Mouse (Mus musculus) forebrain, embryonic 13.5 days (tissue): ENCODE results near the gene Thrsp. TPM values are rescaled to one million over a fixed set of nuclear protein-coding genes. Genes with fewer than 3 reads are reported as not detected.
A peak's percentile ranks its signal among the peaks of the same experiment; 100 is the strongest.

Experiments used
- ATAC-seq: fragments of 200-750 bp; cut with Nextera tagmentation; 2 replicates; pipeline ENCODE4 v1.8.0; 2017
- H3K27ac ChIP-seq: fragments of 300-500 bp; sonication (generic); 2 replicates; pipeline ENCODE4 v1.5.1; 2015; ENCODE audit warnings: inconsistent platforms, mild to moderate bottlenecking, moderate library complexity
- H3K27me3 ChIP-seq: fragments of 300-500 bp; sonication (generic); 2 replicates; pipeline ENCODE4 v1.6.1; 2015; ENCODE audit warnings: mild to moderate bottlenecking, inconsistent platforms
- H3K36me3 ChIP-seq: fragments of 300-500 bp; sonication (generic); 2 replicates; pipeline ENCODE4 v1.6.1; 2015; ENCODE audit warnings: mild to moderate bottlenecking, inconsistent platforms; ENCODE audit not compliant: poor library complexity, severe bottlenecking
- H3K4me1 ChIP-seq: fragments of 300-500 bp; sonication (generic); 2 replicates; pipeline ENCODE4 v1.6.1; 2015; ENCODE audit warnings: inconsistent platforms
- H3K4me2 ChIP-seq: fragments of 300-500 bp; sonication (generic); 2 replicates; pipeline ENCODE4 v1.6.1; 2015; ENCODE audit warnings: inconsistent platforms, mild to moderate bottlenecking, moderate library complexity
- H3K4me3 ChIP-seq: fragments of 300-500 bp; sonication (generic); 2 replicates; pipeline ENCODE4 v1.5.1; 2015; ENCODE audit warnings: mild to moderate bottlenecking, inconsistent platforms
- H3K9ac ChIP-seq: fragments of 300-500 bp; sonication (generic); 2 replicates; pipeline ENCODE4 v1.6.1; 2015; ENCODE audit warnings: mild to moderate bottlenecking, inconsistent platforms
- H3K9me3 ChIP-seq: fragments of 300-500 bp; sonication (generic); replicated peaks from 2 replicates; pipeline ENCODE4 v1.6.1; 2016; ENCODE audit warnings: inconsistent platforms
- WGBS: fragments of 180-500 bp; shearing (Covaris S2); methylation state at CpG from one replicate; pipeline ENCODE4 v1.1.7; 2015; 5-methylcytosine and 5-hydroxymethylcytosine counted together
- polyA plus RNA-seq: library from polyadenylated mRNA; unstranded; fragments of >200 nt; fragmentation: Nextera tagmentation; extraction: Ambion mirVana; gene quantifications from 2 replicates; pipeline ENCODE4 v1.2.1, GENCODE M21; 2015

The Thrsp gene
- polyA plus RNA-seq, 1 experiment from 2014 or later, result 1.7 TPM

- Histone ChIP-seq H3K9me3 (no peaks in the 10 kb centered on the region), H3K27me3 (no peaks in the 10 kb centered on the region), H3K4me3 (no peak overlapping the region), H3K4me1 (peaks cover 40% of the 10 kb centered on the region), H3K9ac (0 out of 2 replicates have a peak overlapping the region, but pooled peaks have one; percentile 0), H3K36me3 (no peaks in the 10 kb centered on the region), H3K27ac (peak overlapping the region; percentile 82), H3K4me2 (peak overlapping the region; percentile 15)
- peak; percentile 79 for ATAC-seq
- WGBS, result under 1% methylated on average over 5 of the region's 5 CpGs
Observed at GRCm38 (mm10) chr7:97429705-97430104, 12.2 kb upstream of the Thrsp start.

- 82% methylated on average over 5 of the region's 5 CpGs for WGBS
- no peak overlapping the region for H3K9ac ChIP-seq
- H3K4me2 ChIP-seq, result no peak overlapping the region
- no peak overlapping the region for H3K4me3 ChIP-seq
- no peak for ATAC-seq
- peaks cover 32% of the 10 kb centered on the region for H3K4me1 ChIP-seq
- peak overlapping the region; percentile 66; the same call in 1 of the 2 replicates for H3K27ac ChIP-seq
- H3K27me3 ChIP-seq, result no peaks in the 10 kb centered on the region
- H3K36me3 ChIP-seq, result no peaks in the 10 kb centered on the region
- no peaks in the 10 kb centered on the region for H3K9me3 ChIP-seq
Observed at GRCm38 (mm10) chr7:97427778-97428420, 10.4 kb upstream of the Thrsp start.

GRCm38 (mm10) chr7:97427296-97427695 lies 9.8 kb upstream of the Thrsp start:
- peaks cover 32% of the 10 kb centered on the region for H3K4me1 ChIP-seq
- no peak overlapping the region for H3K9ac ChIP-seq
- no peaks in the 10 kb centered on the region for H3K9me3 ChIP-seq
- WGBS, result 87% methylated on average over 6 of the region's 6 CpGs
- ATAC-seq, result no peak
- no peak overlapping the region for H3K4me3 ChIP-seq
- 0 out of 2 replicates have a peak overlapping the region, but pooled peaks have one; percentile 35 for H3K27ac ChIP-seq
- H3K4me2 ChIP-seq, result no peak overlapping the region
- no peaks in the 10 kb centered on the region for H3K27me3 ChIP-seq
- H3K36me3 ChIP-seq, result no peaks in the 10 kb centered on the region

- Histone ChIP-seq H3K4me2 (no peak overlapping the region), H3K9ac (no peak overlapping the region), H3K27me3 (no peaks in the 10 kb centered on the region), H3K4me1 (peaks cover 28% of the 10 kb centered on the region), H3K4me3 (no peak overlapping the region), H3K27ac (peak overlapping the region; percentile 19; the same call in 1 of the 2 replicates), H3K36me3 (no peaks in the 10 kb centered on the region), H3K9me3 (no peaks in the 10 kb centered on the region)
- WGBS, result 78% methylated on average over 6 of the region's 6 CpGs
- ATAC-seq, result no peak
Observed at GRCm38 (mm10) chr7:97426566-97426965, 9.0 kb upstream of the Thrsp start.

DNA sequence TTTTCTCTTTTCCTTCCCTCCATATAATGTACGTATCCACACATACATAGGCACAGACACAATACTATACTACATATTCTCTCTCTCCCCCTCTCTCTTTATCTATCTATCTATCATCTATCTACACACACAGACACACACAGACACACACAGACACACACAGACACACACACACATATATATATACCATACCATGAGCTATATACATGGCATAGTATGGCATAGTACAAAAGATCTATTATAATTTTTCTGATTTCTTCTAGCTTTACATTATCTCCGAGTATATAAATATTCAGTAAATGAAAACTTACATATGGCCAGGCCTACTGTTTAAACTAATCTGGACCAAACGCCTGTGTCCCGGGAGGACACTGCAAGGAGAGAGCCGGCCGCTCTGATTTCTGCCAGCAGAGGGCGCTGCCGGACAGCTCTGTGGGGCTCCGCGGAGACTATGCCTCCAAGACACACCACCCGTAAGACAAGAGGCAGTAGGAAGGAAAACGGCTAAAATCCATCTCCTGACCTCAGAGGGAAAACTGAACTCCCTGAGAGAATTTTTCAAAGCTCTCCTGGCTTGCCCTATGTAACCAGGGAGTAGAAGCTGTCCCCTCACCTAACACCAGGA lies 7.2 kb upstream of the Thrsp start:
- Histone ChIP-seq H3K9ac (0 out of 2 replicates have a peak overlapping the region, but pooled peaks have one; percentile 40), H3K36me3 (no peaks in the 10 kb centered on the region), H3K9me3 (no peaks in the 10 kb centered on the region), H3K4me1 (peaks cover 18% of the 10 kb centered on the region), H3K27ac (peak overlapping the region; percentile 54; the same call in 1 of the 2 replicates), H3K4me2 (no peak overlapping the region), H3K27me3 (no peaks in the 10 kb centered on the region), H3K4me3 (no peak overlapping the region)
- ATAC-seq, result peak; percentile 87
- WGBS, result 8% methylated on average over 12 of the region's 12 CpGs

- H3K4me3 ChIP-seq, result no peak overlapping the region
- no peaks in the 10 kb centered on the region for H3K36me3 ChIP-seq
- H3K27ac ChIP-seq, result no peak overlapping the region
- H3K4me2 ChIP-seq, result no peak overlapping the region
- ATAC-seq, result no peak
- H3K9me3 ChIP-seq, result no peaks in the 10 kb centered on the region
- H3K4me1 ChIP-seq, result peaks cover 10% of the 10 kb centered on the region; the same call in 1 of the 2 replicates
- no peak overlapping the region for H3K9ac ChIP-seq
- H3K27me3 ChIP-seq, result no peaks in the 10 kb centered on the region
- WGBS, result 64% methylated on average over 5 of the region's 5 CpGs
Observed at GRCm38 (mm10) chr7:97423754-97424153, 6.2 kb upstream of the Thrsp start.

DNA sequence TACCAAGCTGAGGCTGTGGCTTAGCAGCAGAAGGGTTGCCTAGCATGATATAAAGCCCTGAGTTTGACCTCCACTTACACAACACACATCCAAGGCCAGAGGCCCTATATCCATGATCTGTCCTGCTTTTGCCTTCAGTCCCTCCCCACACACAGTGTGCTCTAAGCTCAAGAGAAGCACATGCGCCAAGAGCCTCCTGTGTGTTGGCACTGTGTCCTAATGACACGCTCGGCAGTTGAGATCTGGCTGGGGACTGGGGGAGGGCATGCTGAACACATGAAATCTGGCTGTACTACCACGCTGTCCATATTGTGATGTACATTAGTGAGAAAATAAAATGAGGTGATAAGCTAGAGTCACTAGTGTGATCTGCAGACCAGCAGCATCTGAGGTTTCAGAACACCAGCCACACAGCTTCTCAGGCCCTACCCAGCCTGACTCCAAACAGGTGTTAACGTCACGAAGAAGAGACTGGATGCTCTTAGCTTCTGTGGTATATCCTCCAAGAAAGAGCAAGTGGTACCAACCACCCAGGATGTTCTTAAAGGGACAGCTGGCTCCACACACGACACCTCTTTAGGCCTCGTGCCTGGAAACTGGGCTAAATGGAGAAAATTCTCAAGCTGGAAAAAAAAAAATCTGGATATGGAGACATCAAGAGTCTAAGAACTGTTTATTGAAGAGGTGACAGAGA lies 3.6 kb upstream of the Thrsp start:
- Histone ChIP-seq H3K27me3 (no peaks in the 10 kb centered on the region), H3K36me3 (no peaks in the 10 kb centered on the region), H3K27ac (no peak overlapping the region), H3K9ac (no peak overlapping the region), H3K4me3 (no peak overlapping the region), H3K9me3 (no peaks in the 10 kb centered on the region), H3K4me2 (no peak overlapping the region), H3K4me1 (peaks cover 14% of the 10 kb centered on the region)
- 86% methylated on average over 8 of the region's 8 CpGs for WGBS
- ATAC-seq, result no peak

DNA sequence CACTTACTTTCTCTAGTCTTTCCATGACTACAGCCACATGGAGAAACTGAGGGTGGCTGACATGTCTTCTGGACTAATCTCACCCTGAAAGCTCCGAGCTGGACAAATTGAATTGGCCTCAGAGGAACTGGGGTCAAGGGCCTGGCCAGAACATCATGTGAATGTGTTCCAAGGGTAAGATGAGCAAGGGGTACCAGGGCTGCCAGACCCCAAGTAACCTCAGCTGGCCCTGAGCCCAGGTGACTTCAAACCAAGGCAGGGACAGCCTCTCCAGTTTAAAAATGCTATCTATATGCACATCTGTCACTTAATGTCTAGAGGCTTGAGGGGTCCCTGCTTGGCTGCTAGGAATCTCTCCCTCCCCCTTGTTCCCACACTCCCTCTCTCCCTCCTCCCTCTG lies 2.9 kb upstream of the Thrsp start:
- H3K36me3 ChIP-seq, result no peaks in the 10 kb centered on the region
- peaks cover 14% of the 10 kb centered on the region for H3K4me1 ChIP-seq
- H3K4me3 ChIP-seq, result no peak overlapping the region
- no peaks in the 10 kb centered on the region for H3K9me3 ChIP-seq
- H3K9ac ChIP-seq, result no peak overlapping the region
- ATAC-seq, result no peak
- 88% methylated on average over 1 of the region's 1 CpGs for WGBS
- no peaks in the 10 kb centered on the region for H3K27me3 ChIP-seq
- no peak overlapping the region for H3K4me2 ChIP-seq
- no peak overlapping the region for H3K27ac ChIP-seq

DNA sequence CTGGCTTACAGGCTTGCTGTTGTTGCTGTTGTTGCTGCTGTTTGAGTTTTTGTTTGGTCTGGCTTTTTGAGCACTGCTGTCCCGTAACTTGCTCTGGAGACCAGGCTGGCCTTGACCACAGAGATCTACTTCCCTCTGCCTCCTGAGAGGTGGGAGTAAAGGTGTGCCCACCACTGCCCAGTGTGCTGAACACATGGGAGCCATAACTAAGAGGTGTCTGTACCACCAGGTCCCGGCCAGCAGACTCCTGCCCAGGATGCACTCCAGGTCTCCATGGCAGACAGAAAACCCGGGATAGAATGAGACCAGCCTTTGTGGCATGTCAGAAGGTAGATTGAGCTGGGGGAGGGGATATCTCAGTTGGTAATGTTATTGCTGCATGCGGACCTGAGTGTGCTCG lies 1.6 kb upstream of the Thrsp start:
- Histone ChIP-seq H3K27ac (no peak overlapping the region), H3K9ac (no peak overlapping the region), H3K4me3 (no peak overlapping the region), H3K36me3 (no peaks in the 10 kb centered on the region), H3K4me1 (peaks cover 9% of the 10 kb centered on the region), H3K9me3 (no peaks in the 10 kb centered on the region), H3K27me3 (no peaks in the 10 kb centered on the region), H3K4me2 (no peak overlapping the region)
- WGBS, result 81% methylated on average over 5 of the region's 5 CpGs
- ATAC-seq, result no peak

DNA sequence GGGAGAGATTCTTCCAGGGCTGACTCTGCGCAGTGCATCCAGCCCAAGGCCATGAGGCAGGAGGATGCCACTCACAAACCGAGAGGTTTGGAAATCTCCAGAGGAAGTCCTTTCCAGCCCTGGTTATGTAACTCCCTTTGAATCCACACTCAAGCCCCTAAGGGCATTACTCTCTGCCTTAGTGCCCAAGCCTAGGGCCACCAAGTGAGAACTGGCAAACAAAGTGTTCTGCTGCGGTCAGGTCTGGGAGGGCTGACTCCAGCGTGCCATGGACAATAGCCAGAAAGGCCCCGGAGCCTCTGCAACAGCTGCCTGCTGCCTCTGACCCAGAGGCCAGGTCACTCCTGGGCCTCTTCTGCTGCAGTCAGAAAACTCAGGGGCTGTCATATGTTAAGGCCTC lies 1.2 kb upstream of the Thrsp start:
- Histone ChIP-seq H3K9me3 (no peaks in the 10 kb centered on the region), H3K4me2 (no peak overlapping the region), H3K4me3 (no peak overlapping the region), H3K36me3 (no peaks in the 10 kb centered on the region), H3K27ac (no peak overlapping the region), H3K9ac (no peak overlapping the region), H3K27me3 (no peaks in the 10 kb centered on the region), H3K4me1 (peaks cover 9% of the 10 kb centered on the region)
- ATAC-seq, result no peak
- 80% methylated on average over 5 of the region's 5 CpGs for WGBS

DNA sequence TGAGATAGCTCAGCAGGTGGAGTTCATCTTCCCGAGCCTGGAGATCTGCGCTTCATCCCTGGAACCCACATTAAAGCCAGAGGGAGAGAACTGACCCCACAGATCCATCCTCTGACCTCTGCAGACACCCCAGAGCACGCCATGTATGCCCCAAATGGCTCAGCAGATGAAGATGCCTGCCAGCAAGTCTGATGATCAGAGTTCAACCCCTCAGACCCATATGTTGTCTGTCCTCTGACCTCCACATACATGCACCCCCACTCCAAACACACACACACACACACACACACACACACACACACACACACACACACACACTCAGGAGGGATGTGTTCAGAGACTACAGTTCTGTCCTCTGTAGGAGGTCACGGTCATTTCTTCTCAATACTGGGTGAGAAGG lies 1.1 kb downstream of the Thrsp start:
- H3K4me1 ChIP-seq, result peaks cover 9% of the 10 kb centered on the region
- ATAC-seq, result no peak
- H3K4me2 ChIP-seq, result no peak overlapping the region
- no peaks in the 10 kb centered on the region for H3K9me3 ChIP-seq
- peaks cover 16% of the 10 kb centered on the region for H3K36me3 ChIP-seq
- H3K27ac ChIP-seq, result no peak overlapping the region
- whole genome bisulfite sequencing, result 91% methylated on average over 4 of the region's 4 CpGs
- H3K9ac ChIP-seq, result no peak overlapping the region
- H3K4me3 ChIP-seq, result no peak overlapping the region
- H3K27me3 ChIP-seq, result no peaks in the 10 kb centered on the region

- no peak overlapping the region for H3K9ac ChIP-seq
- 62% methylated on average over 9 of the region's 9 CpGs for WGBS
- peaks cover 30% of the 10 kb centered on the region for H3K36me3 ChIP-seq
- H3K4me3 ChIP-seq, result no peak overlapping the region
- no peak for ATAC-seq
- no peak overlapping the region for H3K4me2 ChIP-seq
- H3K27me3 ChIP-seq, result no peaks in the 10 kb centered on the region
- H3K9me3 ChIP-seq, result no peaks in the 10 kb centered on the region; the same call in 1 of the 2 replicates
- H3K4me1 ChIP-seq, result peaks cover 9% of the 10 kb centered on the region
- no peak overlapping the region for H3K27ac ChIP-seq
Observed at GRCm38 (mm10) chr7:97414915-97415687, 2.4 kb downstream of the Thrsp start.
